Mouse (Mus musculus) ES-E14 (cell line): ENCODE data around the gene Tmem17. TPM values are rescaled to one million over a fixed set of nuclear protein-coding genes. Genes with fewer than 3 reads are reported as not detected.
A peak's percentile ranks its signal among the peaks of the same experiment; 100 is the strongest.

Source experiments
- DNase-seq: peaks from one replicate; pipeline ENCODE4 v3.0.0-alpha.2; 2013; ENCODE audit warnings: low read depth, low spot score
- H3K27ac ChIP-seq: 2 replicates; pipeline ENCODE4 v1.5.1; 2012; ENCODE audit warnings: low read depth, mild to moderate bottlenecking, low read length, moderate library complexity, mixed read lengths; ENCODE audit not compliant: poor library complexity, insufficient read depth, severe bottlenecking
- H3K36me3 ChIP-seq: 2 replicates; pipeline ENCODE4 v1.6.1; 2012; ENCODE audit warnings: mild to moderate bottlenecking, low read length, moderate library complexity, mixed read lengths; ENCODE audit not compliant: control insufficient read depth, poor library complexity, insufficient read depth, severe bottlenecking
- H3K4me1 ChIP-seq, 2 experiments: fragments of 150-350 bp in 1 of 2; sonication (generic) in 1 of 2; 2 replicates each; pipeline ENCODE4 v1.6.1; 2012; ENCODE audit warnings: low read length in 2 of 2, mild to moderate bottlenecking in 1 of 2, mixed read lengths in 1 of 2; ENCODE audit not compliant: control insufficient read depth in 2 of 2, insufficient read depth in 2 of 2, poor library complexity in 1 of 2
- H3K4me3 ChIP-seq, 2 experiments: fragments of 150-350 bp in 1 of 2; sonication (generic) in 1 of 2; 2 replicates each; pipeline ENCODE4 v1.5.1; 2012; ENCODE audit warnings: low read length in 2 of 2, low read depth in 1 of 2, mild to moderate bottlenecking in 1 of 2, mixed read lengths in 1 of 2; ENCODE audit not compliant: insufficient read depth in 1 of 2, poor library complexity in 1 of 2, severe bottlenecking in 1 of 2
- H3K9ac ChIP-seq: 2 replicates; pipeline ENCODE4 v1.6.1; 2012; ENCODE audit warnings: low read depth, mild to moderate bottlenecking, low read length, mixed read lengths; ENCODE audit not compliant: poor library complexity, insufficient read depth, severe bottlenecking
- H3K9me3 ChIP-seq: fragments of 150-350 bp; sonication (generic); 2 replicates; pipeline ENCODE4 v1.6.1; 2012; ENCODE audit warnings: low read depth, mild to moderate bottlenecking, low read length; ENCODE audit not compliant: control insufficient read depth, insufficient read depth
- CHD2 ChIP-seq: IDR thresholded peaks from 2 replicates; pipeline ENCODE4 v1.6.1; 2014; ENCODE audit warnings: mild to moderate bottlenecking, low read depth, low read length, inconsistent platforms
- HCFC1 ChIP-seq: IDR thresholded peaks from 2 replicates; pipeline ENCODE4 v1.6.1; 2012; ENCODE audit warnings: low read length, inconsistent platforms, borderline replicate concordance; ENCODE audit not compliant: insufficient read depth
- MAFK ChIP-seq: IDR thresholded peaks from 2 replicates; pipeline ENCODE4 v1.6.1; 2014; ENCODE audit warnings: mild to moderate bottlenecking, low read depth, low read length, inconsistent platforms; ENCODE audit not compliant: insufficient read depth
- ZC3H11A ChIP-seq: IDR thresholded peaks from 2 replicates; pipeline ENCODE4 v1.6.1; 2012; ENCODE audit warnings: low read depth, mild to moderate bottlenecking, inconsistent platforms, low read length, borderline replicate concordance
- ZNF384 ChIP-seq: IDR thresholded peaks from 2 replicates; pipeline ENCODE4 v1.6.1; 2012; ENCODE audit warnings: low read depth, low read length, inconsistent platforms
- in situ Hi-C, 2 experiments: fragments of 600-800 bp; cut with MboI; formaldehyde crosslinking; loops; one replicate each; pipeline ENCODE4 v1.15.1; 2025; ENCODE audit warnings: low sequenced_read_pairs in 2 of 2, inconsistent platforms in 1 of 2; ENCODE audit not compliant: unreplicated experiment in 2 of 2
- total RNA-seq: library from RNA; depleted of rRNA; stranded (reverse); fragments of 300-350 nt; gene quantifications from 2 replicates; pipeline ENCODE4 v1.2.3, GENCODE M21; 2012

Gene Tmem17
- total RNA-seq, 1 experiment: 8.2 TPM

GRCm38 (mm10) chr11:22500771-22501566 is 10.9 kb upstream of the Tmem17 start:
- Histone ChIP-seq H3K4me1 (no peaks in the 10 kb centered on the region), H3K36me3 (no peaks in the 10 kb centered on the region), H3K9ac (no peak overlapping the region), H3K9me3 (no peaks in the 10 kb centered on the region), H3K4me3 (no peak overlapping the region), H3K27ac (no peak overlapping the region)
- DNase-seq: no peak
- in situ Hi-C loops: no loop called here
- no peak for TF ChIP-seq ZC3H11A
- no peak for TF ChIP-seq ZNF384
- no peak for TF ChIP-seq CHD2
- no peak for TF ChIP-seq HCFC1
- no peak for TF ChIP-seq MAFK

GRCm38 (mm10) chr11:22513075-22513474 is 1.2 kb downstream of the Tmem17 start:
- no peak for DNase-seq
- TF ChIP-seq ZNF384 (no peak), HCFC1 (no peak), CHD2 (no peak), ZC3H11A (no peak), MAFK (no peak)

GRCm38 (mm10) chr11:22515061-22515460 is 3.2 kb downstream of the Tmem17 start:
- Histone ChIP-seq H3K4me3 (no peak overlapping the region), H3K9ac (no peak overlapping the region), H3K9me3 (no peaks in the 10 kb centered on the region), H3K4me1 (no peaks in the 10 kb centered on the region), H3K36me3 (peaks cover 3% of the 10 kb centered on the region; the same call in 1 of the 2 replicates), H3K27ac (no peak overlapping the region)
- in situ Hi-C loops: no loop called here
- TF ChIP-seq ZC3H11A: no peak
- TF ChIP-seq ZNF384: no peak
- TF ChIP-seq MAFK: no peak
- TF ChIP-seq HCFC1: no peak
- TF ChIP-seq CHD2: no peak
- DNase-seq: no peak

More at GRCm38 (mm10) chr11:22513075-22513474, 1.2 kb downstream of the Tmem17 start:
- H3K9me3 ChIP-seq: no peaks in the 10 kb centered on the region
- no peak overlapping the region; the same call in 1 of the 2 replicates for H3K27ac ChIP-seq
- peak overlapping the region; percentile 92; the same call in 1 of the 2 replicates for H3K9ac ChIP-seq
- in situ Hi-C loops: no loop called here
- no peaks in the 10 kb centered on the region for H3K4me1 ChIP-seq
- H3K36me3 ChIP-seq: no peaks in the 10 kb centered on the region
- H3K4me3 ChIP-seq: peak overlapping the region; percentile 68 to 78; a peak in 3 of 4 replicates

- peaks cover 5% of the 10 kb centered on the region; the same call in 1 of the 2 replicates for H3K36me3 ChIP-seq
- H3K4me3 ChIP-seq: no peak overlapping the region
Observed at GRCm38 (mm10) chr11:22518445-22518844, 6.6 kb downstream of the Tmem17 start.

More at GRCm38 (mm10) chr11:22518445-22518844, 6.6 kb downstream of the Tmem17 start:
- no peak for TF ChIP-seq MAFK
- in situ Hi-C loops: no loop called here
- Histone ChIP-seq H3K9ac (no peak overlapping the region), H3K4me1 (no peaks in the 10 kb centered on the region), H3K27ac (no peak overlapping the region), H3K9me3 (peaks cover 2% of the 10 kb centered on the region; the same call in 1 of the 2 replicates)
- DNase-seq: no peak
